Mouse (Mus musculus) kidney, adult 2 months (tissue): Measurements from ENCODE around the gene Des.

Source experiments
- CTCF ChIP-seq: fragments of 200-500 bp; conservative IDR thresholded peaks from 2 replicates; pipeline ENCODE4 v1.5.1; 2011; ENCODE audit warnings: low read depth, mild to moderate bottlenecking, control low read depth, low read length, moderate library complexity, mixed read lengths; ENCODE audit not compliant: insufficient read depth, insufficient read length
- POLR2A ChIP-seq: fragments of 200-500 bp; IDR thresholded peaks from one replicate; pipeline ENCODE4 v1.6.1; 2011; ENCODE audit warnings: low read depth, low read length, control low read depth

GRCm38 (mm10) chr1:75344291-75345035 lies 15.7 kb upstream of the Des start:
- no peak for TF ChIP-seq CTCF
- TF ChIP-seq POLR2A: no peak
